Mouse (Mus musculus) limb, embryonic 10.5 days (tissue): Measurements from ENCODE around the gene Dmd. TPM values are rescaled to one million over a fixed set of nuclear protein-coding genes. Genes with fewer than 3 reads are reported as not detected.
"Not testable (repeated sequence)": the region's sequence is repeated elsewhere in the genome, so short reads cannot be mapped to it uniquely, and the experiment has no call there.

Source experiments
- DNase-seq: peaks from one replicate; pipeline ENCODE4 v3.0.0-alpha.2; 2017; ENCODE audit warnings: low spot score
- H3K27ac ChIP-seq: fragments of 300-500 bp; sonication (generic); 2 replicates; pipeline ENCODE4 v1.5.1; 2016; ENCODE audit warnings: mild to moderate bottlenecking
- H3K27me3 ChIP-seq: fragments of 300-500 bp; sonication (generic); 2 replicates; pipeline ENCODE4 v1.6.1; 2016; ENCODE audit warnings: low read depth, mild to moderate bottlenecking; ENCODE audit not compliant: poor library complexity, severe bottlenecking
- H3K36me3 ChIP-seq: fragments of 300-500 bp; sonication (generic); 2 replicates; pipeline ENCODE4 v1.6.1; 2016; ENCODE audit warnings: mild to moderate bottlenecking, moderate library complexity
- H3K4me1 ChIP-seq: fragments of 300-500 bp; sonication (generic); 2 replicates; pipeline ENCODE4 v1.6.1; 2016
- H3K4me3 ChIP-seq: fragments of 300-500 bp; sonication (generic); 2 replicates; pipeline ENCODE4 v1.5.1; 2016; ENCODE audit warnings: mild to moderate bottlenecking, moderate library complexity
- H3K9me3 ChIP-seq: fragments of 300-500 bp; sonication (generic); replicated peaks from 2 replicates; pipeline ENCODE4 v1.6.1; 2016; ENCODE audit warnings: mild to moderate bottlenecking
- WGBS: fragments of 180-500 bp; shearing (Covaris S2); methylation state at CpG from one replicate; pipeline ENCODE4 v1.1.7; 2016; 5-methylcytosine and 5-hydroxymethylcytosine counted together
- polyA plus RNA-seq: library from polyadenylated mRNA; unstranded; fragments of >200 nt; fragmentation: Nextera tagmentation; extraction: Ambion mirVana; gene quantifications from 2 replicates; pipeline ENCODE4 v1.2.1, GENCODE M21; 2016

Gene Dmd
- polyA plus RNA-seq, 1 experiment from 2014 or later, result 17.3 TPM

DNA sequence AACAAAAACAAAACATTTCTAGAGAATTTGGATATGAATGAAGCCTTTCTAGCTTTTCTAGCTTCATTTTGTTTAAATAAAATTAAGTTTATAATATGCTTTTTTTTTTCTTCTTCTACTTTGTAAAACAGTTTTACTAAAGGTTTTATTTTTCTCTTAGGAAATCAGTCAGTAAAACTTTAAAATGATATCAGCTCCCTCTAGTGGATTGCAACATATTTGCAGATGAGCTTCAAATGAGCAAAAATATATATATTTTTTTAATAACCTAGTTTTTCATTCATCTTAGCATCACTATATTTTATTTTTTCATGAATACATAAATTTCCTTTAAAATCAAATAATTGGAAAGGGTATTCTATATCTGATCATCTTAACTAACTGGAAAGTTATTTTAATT lies 838.7 kb downstream of the Dmd start:
- Histone ChIP-seq H3K4me1 (no peaks in the 10 kb centered on the region), H3K27ac (no peak overlapping the region), H3K4me3 (no peak overlapping the region), H3K9me3 (no peaks in the 10 kb centered on the region), H3K36me3 (no peaks in the 10 kb centered on the region), H3K27me3 (no peaks in the 10 kb centered on the region)
- DNase-seq, result no peak

DNA sequence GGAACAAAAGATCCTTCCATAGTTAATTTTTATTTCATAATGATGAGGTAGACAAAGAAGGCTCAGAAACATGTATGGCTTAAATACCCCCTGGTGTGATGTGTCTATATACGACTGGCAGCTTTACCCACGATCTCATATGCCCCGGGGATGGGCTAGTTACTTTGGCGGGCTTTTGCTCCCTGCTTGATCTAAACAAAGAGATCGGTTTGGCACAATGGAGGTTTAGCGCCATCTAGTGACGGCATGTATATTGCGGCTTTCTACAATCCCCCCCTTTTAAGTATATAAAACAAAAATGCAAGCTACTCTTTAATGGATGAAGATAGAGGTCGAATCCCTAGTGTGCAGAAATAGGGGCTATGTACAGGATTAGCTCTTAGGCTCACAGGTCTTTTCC lies 918.8 kb downstream of the Dmd start:
- H3K4me1 ChIP-seq, H3K36me3 ChIP-seq, H3K9me3 ChIP-seq, H3K4me3 ChIP-seq, H3K27ac ChIP-seq, H3K27me3 ChIP-seq: not testable (repeated sequence)
- peak; percentile 32 for DNase-seq
- WGBS, result 40% methylated on average over 9 of the region's 9 CpGs

DNA sequence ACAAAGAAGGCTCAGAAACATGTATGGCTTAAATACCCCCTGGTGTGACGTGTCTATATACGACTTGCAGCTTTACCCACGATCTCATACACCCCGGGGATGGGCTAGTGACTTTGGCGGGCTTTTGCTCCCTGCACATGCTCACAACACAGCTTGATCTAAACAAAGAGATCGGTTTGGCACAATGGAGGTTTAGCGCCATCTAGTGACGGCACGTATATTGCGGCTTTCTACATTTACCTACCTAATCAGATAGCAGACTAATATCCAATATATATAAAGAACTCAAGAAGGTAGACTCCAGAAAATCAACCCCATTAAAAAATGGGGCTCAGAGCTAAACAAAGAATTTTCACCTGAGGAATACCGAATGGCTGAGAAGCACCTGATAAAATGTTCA lies 926.7 kb downstream of the Dmd start:
- H3K36me3 ChIP-seq, DNase-seq, H3K4me3 ChIP-seq, H3K27me3 ChIP-seq, H3K27ac ChIP-seq, H3K9me3 ChIP-seq, H3K4me1 ChIP-seq: not testable (repeated sequence)
- 88% methylated on average over 11 of the region's 11 CpGs for WGBS

DNA sequence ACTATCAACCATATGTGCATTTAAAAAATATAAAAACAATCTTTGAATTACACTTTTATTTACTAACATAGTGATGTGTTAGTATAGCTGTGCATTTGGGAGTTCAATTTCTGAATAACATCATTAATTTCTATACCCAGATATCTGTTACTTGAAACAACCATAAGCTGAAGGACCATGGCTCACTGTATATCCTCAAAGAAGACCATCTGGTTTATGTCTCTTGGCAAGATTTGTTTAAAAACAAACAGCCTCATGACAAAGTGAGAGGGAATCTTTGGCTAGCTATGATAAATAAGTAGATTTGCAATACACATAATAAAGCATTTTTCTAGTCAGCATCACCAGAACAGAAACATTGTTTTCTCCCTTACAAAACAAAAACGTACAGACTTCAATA lies 1027.2 kb downstream of the Dmd start:
- no peak for DNase-seq
- WGBS, result 65% methylated on average over 1 of the region's 1 CpGs
- no peaks in the 10 kb centered on the region for H3K27me3 ChIP-seq
- no peaks in the 10 kb centered on the region for H3K4me1 ChIP-seq
- H3K4me3 ChIP-seq, result no peak overlapping the region
- no peaks in the 10 kb centered on the region for H3K36me3 ChIP-seq
- no peaks in the 10 kb centered on the region for H3K9me3 ChIP-seq
- H3K27ac ChIP-seq, result no peak overlapping the region

DNA sequence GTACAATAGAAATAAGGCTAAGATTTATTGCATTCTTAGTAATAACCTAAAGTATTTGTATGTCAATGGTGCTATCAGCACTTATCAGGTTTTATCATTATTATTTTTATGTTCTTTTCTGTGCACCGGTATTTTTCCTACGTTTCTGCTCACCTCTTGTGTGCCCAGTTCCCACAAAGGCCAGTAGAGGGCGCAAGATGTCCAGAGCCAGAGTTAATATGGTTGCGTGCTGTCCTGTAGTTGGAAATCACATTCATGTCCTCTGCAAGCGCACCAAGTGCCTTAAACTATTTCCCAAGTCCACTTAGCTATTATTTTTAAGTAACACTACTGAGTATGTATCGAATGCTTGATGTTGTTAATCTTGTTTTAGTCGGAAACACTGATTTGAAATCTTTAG lies 1052.6 kb downstream of the Dmd start:
- no peaks in the 10 kb centered on the region for H3K4me1 ChIP-seq
- H3K9me3 ChIP-seq, result no peaks in the 10 kb centered on the region
- H3K27ac ChIP-seq, result no peak overlapping the region
- no peaks in the 10 kb centered on the region for H3K36me3 ChIP-seq
- no peak overlapping the region for H3K4me3 ChIP-seq
- DNase-seq, result peak; percentile 57
- WGBS, result 34% methylated on average over 7 of the region's 7 CpGs
- H3K27me3 ChIP-seq, result no peaks in the 10 kb centered on the region

DNA sequence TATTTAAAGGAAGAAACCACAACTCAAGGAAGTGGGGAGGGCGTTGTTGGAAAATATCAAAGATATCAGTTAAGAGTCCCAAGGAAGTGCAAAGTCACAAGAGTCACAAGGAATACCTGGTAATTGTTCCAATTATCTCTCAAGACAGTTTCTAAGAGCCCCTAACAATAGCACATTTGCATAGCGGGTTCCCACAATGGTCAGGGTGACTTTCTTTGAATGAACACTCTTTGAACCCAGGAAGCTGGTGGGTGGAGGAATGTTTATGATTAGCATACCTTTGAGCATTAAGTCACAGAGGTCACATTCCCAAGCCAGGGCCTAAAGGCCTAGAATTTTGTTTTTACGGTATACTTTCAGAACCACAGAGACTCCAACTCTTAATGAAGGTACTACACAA lies 1113.8 kb downstream of the Dmd start:
- not testable (repeated sequence) for H3K27me3 ChIP-seq, H3K4me3 ChIP-seq, H3K27ac ChIP-seq, H3K36me3 ChIP-seq, DNase-seq, H3K4me1 ChIP-seq, H3K9me3 ChIP-seq
- 93% methylated on average over 3 of the region's 3 CpGs for whole genome bisulfite sequencing

DNA sequence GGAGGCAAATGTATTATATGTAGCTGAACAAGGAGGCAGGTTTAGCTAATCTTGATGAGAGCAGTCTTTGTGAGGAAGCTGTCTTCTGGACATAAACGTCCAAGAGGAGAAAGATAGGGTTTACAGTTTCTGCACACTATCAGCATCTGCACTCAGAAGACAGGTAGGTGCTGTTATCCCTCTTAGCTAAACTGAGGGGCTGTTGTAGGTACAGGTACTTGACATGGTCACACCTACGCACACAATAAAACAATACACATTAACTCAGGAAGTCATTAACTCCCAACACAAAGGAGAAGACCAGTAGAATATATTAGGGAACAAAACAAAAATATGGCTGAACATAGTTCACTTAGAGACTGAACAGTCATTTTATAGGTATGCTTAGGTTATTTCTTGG lies 1217.2 kb downstream of the Dmd start:
- DNase-seq, result no peak
- Histone ChIP-seq H3K27ac (no peak overlapping the region), H3K4me1 (no peaks in the 10 kb centered on the region), H3K36me3 (no peaks in the 10 kb centered on the region), H3K9me3 (no peaks in the 10 kb centered on the region), H3K4me3 (no peak overlapping the region), H3K27me3 (no peaks in the 10 kb centered on the region)
- WGBS, result 76% methylated on average over 2 of the region's 2 CpGs

DNA sequence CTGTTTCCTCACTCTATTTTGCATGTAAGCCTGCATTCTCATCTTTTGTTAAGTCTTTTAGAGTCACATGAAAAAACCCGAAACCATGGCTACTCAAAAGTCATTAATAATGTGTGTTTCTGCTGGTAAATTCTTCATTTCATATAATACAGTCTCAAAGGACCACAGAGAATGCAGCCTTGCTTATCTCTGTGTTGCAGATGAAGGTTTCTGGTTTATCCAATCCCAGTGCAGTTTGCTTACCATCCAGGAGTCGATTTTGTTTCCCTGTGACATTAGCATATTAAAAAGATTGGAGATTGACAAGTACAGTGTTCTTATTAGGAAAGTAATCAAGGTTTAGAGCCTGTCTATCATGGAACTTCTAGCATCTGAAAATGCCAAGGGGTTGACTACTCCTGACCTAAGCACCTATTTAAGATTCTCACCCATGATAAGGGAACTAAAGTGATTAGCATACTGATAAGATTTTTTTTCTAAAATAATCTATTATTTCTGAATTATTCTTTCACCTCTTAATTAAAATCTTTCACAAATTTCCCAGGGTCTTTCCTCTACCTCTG lies 1292.7 kb downstream of the Dmd start:
- H3K27ac ChIP-seq, result no peak overlapping the region
- 74% methylated on average over 2 of the region's 2 CpGs for WGBS
- no peak overlapping the region for H3K4me3 ChIP-seq
- no peaks in the 10 kb centered on the region for H3K36me3 ChIP-seq
- no peaks in the 10 kb centered on the region for H3K4me1 ChIP-seq
- no peaks in the 10 kb centered on the region for H3K9me3 ChIP-seq
- no peak for DNase-seq
- no peaks in the 10 kb centered on the region for H3K27me3 ChIP-seq

DNA sequence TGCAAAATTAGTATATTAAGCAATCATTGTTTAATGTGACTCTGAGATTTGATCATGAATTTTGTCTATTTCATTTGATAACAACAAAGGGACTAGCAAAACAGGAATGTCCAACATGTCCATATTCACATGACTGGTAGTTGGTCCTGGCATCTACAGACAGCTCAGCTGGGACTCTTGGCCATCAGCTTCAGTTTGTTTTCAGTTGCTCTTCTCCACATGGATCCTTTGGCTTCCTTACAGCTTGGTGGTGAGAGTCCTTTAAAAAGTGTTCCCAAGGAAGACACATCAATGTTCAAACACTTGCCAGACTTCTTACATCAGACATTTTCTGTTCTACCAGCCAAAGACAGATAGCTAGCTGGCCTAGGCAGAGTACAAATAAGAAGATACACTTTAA lies 1381.9 kb downstream of the Dmd start:
- Histone ChIP-seq H3K27ac (no peak overlapping the region), H3K27me3 (no peaks in the 10 kb centered on the region), H3K9me3 (no peaks in the 10 kb centered on the region), H3K36me3 (no peaks in the 10 kb centered on the region), H3K4me3 (no peak overlapping the region), H3K4me1 (no peaks in the 10 kb centered on the region)
- DNase-seq, result no peak

DNA sequence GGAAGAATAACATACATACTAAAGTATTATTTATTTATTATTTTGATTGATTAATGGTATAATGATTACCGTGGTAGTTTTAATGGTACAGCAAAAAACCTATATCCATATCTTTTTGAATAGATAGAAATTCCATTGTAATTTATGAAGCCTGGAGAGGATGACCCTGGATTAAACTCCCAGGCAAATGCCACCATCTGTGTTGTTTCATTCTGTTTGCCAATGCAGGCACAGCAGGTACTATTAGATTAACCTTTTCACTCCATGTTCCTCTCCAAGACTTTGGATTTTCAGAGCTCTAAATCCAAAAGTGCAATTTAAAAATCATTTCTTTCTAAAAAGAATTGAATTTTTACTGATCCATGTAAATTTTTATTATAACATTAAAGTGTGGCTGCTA lies 1383.5 kb downstream of the Dmd start:
- no peaks in the 10 kb centered on the region for H3K36me3 ChIP-seq
- WGBS, result 83% methylated on average over 1 of the region's 1 CpGs
- DNase-seq, result no peak
- H3K27ac ChIP-seq, result no peak overlapping the region
- H3K9me3 ChIP-seq, result no peaks in the 10 kb centered on the region
- no peak overlapping the region for H3K4me3 ChIP-seq
- H3K27me3 ChIP-seq, result no peaks in the 10 kb centered on the region
- H3K4me1 ChIP-seq, result no peaks in the 10 kb centered on the region

DNA sequence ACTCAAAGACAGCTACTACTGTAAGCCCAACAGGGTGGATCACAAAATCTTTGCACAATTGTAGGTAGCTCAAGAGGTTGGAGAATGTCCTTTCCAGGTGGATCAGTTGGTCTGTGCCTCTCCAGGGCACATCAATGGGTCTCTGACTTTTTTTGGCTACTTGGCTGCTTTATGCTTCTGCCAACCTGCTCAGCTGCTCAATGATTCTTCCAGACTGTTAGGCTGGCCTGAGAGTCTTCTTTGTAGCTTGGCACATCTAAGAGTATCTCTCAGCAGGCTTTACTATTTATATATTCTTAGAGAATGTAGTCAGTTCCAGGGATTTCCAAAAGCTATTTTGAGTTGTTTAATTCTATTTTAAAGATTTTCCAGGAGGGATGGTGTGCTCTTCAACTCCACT lies 1416.3 kb downstream of the Dmd start:
- H3K9me3 ChIP-seq, result no peaks in the 10 kb centered on the region
- no peak overlapping the region for H3K4me3 ChIP-seq
- H3K4me1 ChIP-seq, result no peaks in the 10 kb centered on the region
- H3K27me3 ChIP-seq, result no peaks in the 10 kb centered on the region
- H3K36me3 ChIP-seq, result no peaks in the 10 kb centered on the region
- H3K27ac ChIP-seq, result no peak overlapping the region
- no peak for DNase-seq

DNA sequence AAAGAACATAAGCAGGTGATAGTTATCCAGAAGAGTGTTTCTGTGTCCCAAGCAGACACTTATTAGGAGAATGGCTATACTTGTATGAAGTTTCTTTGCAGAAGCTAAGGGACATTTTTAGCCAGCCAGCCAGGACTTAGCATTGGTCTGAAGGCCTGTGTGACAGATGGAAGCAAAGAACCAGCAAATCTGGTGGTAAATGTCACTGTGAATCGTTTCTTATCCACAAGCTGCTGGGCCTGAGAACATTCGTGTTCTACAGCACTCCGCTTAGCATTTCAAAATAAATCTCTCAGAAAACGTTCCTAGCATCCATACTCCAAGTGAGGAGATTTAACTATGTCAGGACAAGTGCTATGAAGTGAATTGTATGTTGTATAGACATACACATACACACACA lies 1486.9 kb downstream of the Dmd start:
- no peak for DNase-seq
- WGBS, result 84% methylated on average over 4 of the region's 4 CpGs
- Histone ChIP-seq H3K27me3 (no peaks in the 10 kb centered on the region), H3K27ac (no peak overlapping the region), H3K9me3 (no peaks in the 10 kb centered on the region), H3K4me1 (no peaks in the 10 kb centered on the region), H3K4me3 (no peak overlapping the region), H3K36me3 (no peaks in the 10 kb centered on the region)

DNA sequence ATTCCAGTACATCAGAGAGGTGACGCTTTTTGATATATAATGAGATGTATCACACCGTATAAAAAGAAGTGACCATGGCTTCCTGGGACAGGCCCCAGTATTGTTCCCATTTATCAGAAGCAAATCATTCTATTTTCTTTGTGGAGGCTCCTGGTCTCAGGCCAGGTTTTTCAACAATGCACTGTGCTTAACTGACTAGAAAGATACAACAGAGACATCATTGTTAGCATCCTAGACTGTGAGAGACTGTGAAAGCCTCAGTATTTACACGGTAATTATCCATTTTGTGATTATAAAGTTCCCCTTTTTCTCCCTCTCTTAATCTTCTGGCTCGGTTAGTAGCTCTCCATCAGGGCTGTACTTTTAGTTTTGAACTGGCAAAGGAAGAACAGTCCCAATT lies 1487.9 kb downstream of the Dmd start:
- H3K27ac ChIP-seq, result no peak overlapping the region
- DNase-seq, result no peak
- no peaks in the 10 kb centered on the region for H3K27me3 ChIP-seq
- 79% methylated on average over 4 of the region's 4 CpGs for WGBS
- no peaks in the 10 kb centered on the region for H3K4me1 ChIP-seq
- no peaks in the 10 kb centered on the region for H3K36me3 ChIP-seq
- H3K9me3 ChIP-seq, result no peaks in the 10 kb centered on the region
- H3K4me3 ChIP-seq, result no peak overlapping the region

DNA sequence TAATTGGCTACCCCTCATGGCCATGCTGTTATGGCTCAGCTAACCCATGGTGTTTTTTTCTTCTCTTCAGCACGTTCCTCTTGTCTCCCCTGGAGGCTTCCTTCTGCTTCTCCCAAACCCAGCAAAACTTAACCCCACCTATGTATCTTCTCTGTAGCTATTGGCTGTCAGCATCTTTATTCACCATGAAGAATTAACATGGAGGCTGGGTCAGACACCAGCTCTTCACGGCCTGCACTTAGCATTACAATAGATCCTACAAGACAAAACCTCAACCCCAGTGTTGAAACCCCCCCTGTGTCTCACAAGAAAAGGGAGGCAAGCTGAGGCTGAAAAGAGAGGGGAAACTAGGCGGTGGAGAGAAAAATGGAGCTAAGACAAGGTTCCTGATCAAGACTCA lies 1494.3 kb downstream of the Dmd start:
- WGBS, result 66% methylated on average over 3 of the region's 3 CpGs
- H3K4me3 ChIP-seq, result no peak overlapping the region

More for the DNA sequence above, 1494.3 kb downstream of the Dmd start:
- H3K27me3 ChIP-seq, result no peaks in the 10 kb centered on the region
- no peaks in the 10 kb centered on the region for H3K9me3 ChIP-seq
- no peaks in the 10 kb centered on the region for H3K36me3 ChIP-seq
- no peak overlapping the region for H3K27ac ChIP-seq
- H3K4me1 ChIP-seq, result no peaks in the 10 kb centered on the region
- DNase-seq, result no peak
